Mouse (Mus musculus): Measurements from ENCODE around the gene Mgat5.

DNA sequence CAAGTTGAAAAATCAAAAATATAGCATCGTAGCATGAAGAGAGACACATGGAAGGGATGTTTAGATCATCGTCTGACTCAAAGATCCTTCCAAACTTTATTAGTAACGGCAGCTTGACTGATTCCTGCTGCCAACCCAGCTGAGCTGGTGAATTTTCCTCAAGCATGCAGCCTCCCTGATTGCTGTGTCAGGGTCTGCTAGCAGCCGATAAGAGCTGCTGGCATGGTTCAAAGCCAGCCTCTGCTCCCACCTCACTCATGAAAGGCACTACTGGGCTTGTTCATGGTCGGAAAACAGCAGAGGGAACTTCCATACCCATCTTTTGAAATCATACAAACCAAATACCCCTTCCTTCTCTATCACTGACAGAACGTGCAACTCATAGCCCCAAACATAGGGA is 12.4 kb upstream of the Mgat5 start:
- no peak for TF ChIP-seq CTCF (IDR thresholded peaks at IDR 0.05; ENCODE audit: extremely low read depth, insufficient read length, insufficient replicate concordance, low read depth, low read length)
- no peak for TF ChIP-seq POLR2A (IDR thresholded peaks at IDR 0.05; ENCODE audit: low read depth, low read length)

Data from small intestine, adult 2 months (tissue).